Mouse (Mus musculus): ENCODE results near the gene Cdh13. TPM values are rescaled to one million over a fixed set of nuclear protein-coding genes. Genes with fewer than 3 reads are reported as not detected.

Cdh13 gene
- polyA plus RNA-seq, 1 experiment from 2014 or later = 50.0 TPM

GRCm38 (mm10) chr8:118350136-118350535 is 66.6 kb downstream of the Cdh13 start:
- no peak overlapping the region for H3K4me2 ChIP-seq
- H3K27me3 ChIP-seq (replicated peaks) = no peaks in the 10 kb centered on the region
- 38% methylated on average over 7 of the region's 7 CpGs for WGBS
- peaks cover 10% of the 10 kb centered on the region for H3K4me1 ChIP-seq
- H3K36me3 ChIP-seq = no peaks in the 10 kb centered on the region
- H3K9me3 ChIP-seq = no peaks in the 10 kb centered on the region; the same call in 1 of the 2 replicates
- no peak overlapping the region for H3K27ac ChIP-seq (replicated peaks)
- no peak for ATAC-seq (ENCODE audit: extremely low read depth, insufficient number of reproducible peaks, low FRiP score, low TSS enrichment)
- H3K4me3 ChIP-seq = no peak overlapping the region
- no peak overlapping the region for H3K9ac ChIP-seq

GRCm38 (mm10) chr8:118353022-118353421 is 69.5 kb downstream of the Cdh13 start:
- 69% methylated on average over 4 of the region's 4 CpGs for WGBS
- no peak overlapping the region for H3K9ac ChIP-seq
- H3K27me3 ChIP-seq (replicated peaks) = no peaks in the 10 kb centered on the region
- 0 out of 2 replicates have a peak, but pooled peaks cover 5% of the 10 kb centered on the region for H3K4me1 ChIP-seq
- no peaks in the 10 kb centered on the region for H3K36me3 ChIP-seq
- no peaks in the 10 kb centered on the region; the same call in 1 of the 2 replicates for H3K9me3 ChIP-seq
- H3K27ac ChIP-seq (replicated peaks) = no peak overlapping the region
- no peak overlapping the region for H3K4me2 ChIP-seq
- no peak overlapping the region for H3K4me3 ChIP-seq
- ATAC-seq (ENCODE audit: extremely low read depth, insufficient number of reproducible peaks, low FRiP score, low TSS enrichment) = no peak

DNA sequence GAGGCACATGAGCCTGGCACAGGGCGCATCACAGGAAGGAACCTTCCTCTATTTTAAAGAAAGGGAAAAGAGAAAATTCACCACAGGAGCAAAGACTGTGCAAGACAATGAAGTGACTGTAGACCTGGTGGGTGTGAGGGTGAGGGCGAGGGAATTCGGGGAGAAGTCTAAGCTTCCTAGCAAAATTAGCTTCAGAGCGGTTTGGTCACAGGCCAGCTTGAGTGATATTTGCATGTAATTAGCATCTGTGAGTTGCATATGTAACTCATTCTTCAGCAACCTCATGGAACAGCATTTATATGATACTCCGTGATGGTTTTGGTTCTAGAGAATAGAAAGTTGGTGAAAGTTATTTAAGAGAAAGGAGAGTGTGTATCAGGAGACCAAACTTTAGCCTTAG is 73.5 kb downstream of the Cdh13 start:
- H3K9ac ChIP-seq = no peak overlapping the region
- H3K4me1 ChIP-seq = no peaks in the 10 kb centered on the region
- H3K27me3 ChIP-seq (replicated peaks) = no peaks in the 10 kb centered on the region
- H3K9me3 ChIP-seq = no peaks in the 10 kb centered on the region; the same call in 1 of the 2 replicates
- 85% methylated on average over 5 of the region's 5 CpGs for WGBS
- H3K27ac ChIP-seq (replicated peaks) = no peak overlapping the region
- H3K36me3 ChIP-seq = no peaks in the 10 kb centered on the region
- H3K4me2 ChIP-seq = no peak overlapping the region
- no peak overlapping the region for H3K4me3 ChIP-seq
- ATAC-seq (ENCODE audit: extremely low read depth, insufficient number of reproducible peaks, low FRiP score, low TSS enrichment) = no peak

DNA sequence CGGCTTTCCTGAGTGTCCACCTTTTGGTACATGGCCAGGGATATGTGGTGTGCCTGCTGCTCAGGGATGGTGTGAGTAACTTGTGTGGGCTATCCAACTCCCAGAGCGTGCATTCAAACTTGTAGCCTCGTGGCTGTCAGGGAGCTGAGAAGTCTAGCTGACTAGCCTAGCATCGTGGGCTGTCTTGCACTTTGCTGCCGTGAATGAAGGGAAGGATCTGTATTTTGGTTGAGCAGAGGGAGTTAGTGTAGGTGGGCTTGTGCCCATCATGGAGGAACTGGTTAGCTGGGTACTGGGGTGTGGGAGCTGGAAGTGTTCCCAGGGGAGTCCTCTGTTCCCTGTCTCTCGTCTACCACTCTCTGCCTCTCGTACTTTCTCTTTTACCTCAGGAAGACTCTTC is 74.1 kb downstream of the Cdh13 start:
- no peaks in the 10 kb centered on the region; the same call in 1 of the 2 replicates for H3K9me3 ChIP-seq
- no peak overlapping the region for H3K27ac ChIP-seq (replicated peaks)
- no peaks in the 10 kb centered on the region for H3K27me3 ChIP-seq (replicated peaks)
- no peak overlapping the region for H3K9ac ChIP-seq
- ATAC-seq (ENCODE audit: extremely low read depth, insufficient number of reproducible peaks, low FRiP score, low TSS enrichment) = no peak
- 80% methylated on average over 7 of the region's 7 CpGs for WGBS
- H3K4me1 ChIP-seq = no peaks in the 10 kb centered on the region
- no peak overlapping the region for H3K4me3 ChIP-seq
- no peak overlapping the region for H3K4me2 ChIP-seq
- H3K36me3 ChIP-seq = no peaks in the 10 kb centered on the region

DNA sequence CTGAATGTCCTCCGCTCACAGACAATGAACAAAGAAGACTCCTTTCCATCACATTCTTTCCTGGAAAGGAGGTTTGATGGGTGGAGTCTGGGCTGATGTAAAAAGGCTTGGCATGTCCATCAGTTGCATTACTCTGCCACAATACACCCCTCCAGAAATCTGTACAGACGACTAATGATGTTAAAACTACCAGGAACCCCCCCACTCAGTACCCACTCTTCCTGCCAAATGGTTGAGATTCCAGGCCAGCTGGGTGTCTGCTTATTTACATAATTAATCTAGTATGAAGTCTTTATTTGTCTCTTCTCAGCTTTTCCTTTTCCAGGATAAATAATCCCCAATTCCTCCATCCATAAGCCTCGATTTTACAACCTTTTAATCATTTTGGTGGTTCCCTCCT is 80.2 kb downstream of the Cdh13 start:
- Histone ChIP-seq H3K4me2 (no peak overlapping the region), H3K4me1 (peaks cover 11% of the 10 kb centered on the region), H3K27me3 (replicated peaks) (no peaks in the 10 kb centered on the region), H3K4me3 (no peak overlapping the region), H3K27ac (replicated peaks) (no peak overlapping the region), H3K9ac (no peak overlapping the region), H3K36me3 (no peaks in the 10 kb centered on the region), H3K9me3 (no peaks in the 10 kb centered on the region)
- ATAC-seq (ENCODE audit: extremely low read depth, insufficient number of reproducible peaks, low FRiP score, low TSS enrichment) = no peak
- 65% methylated on average over 3 of the region's 3 CpGs for WGBS

DNA sequence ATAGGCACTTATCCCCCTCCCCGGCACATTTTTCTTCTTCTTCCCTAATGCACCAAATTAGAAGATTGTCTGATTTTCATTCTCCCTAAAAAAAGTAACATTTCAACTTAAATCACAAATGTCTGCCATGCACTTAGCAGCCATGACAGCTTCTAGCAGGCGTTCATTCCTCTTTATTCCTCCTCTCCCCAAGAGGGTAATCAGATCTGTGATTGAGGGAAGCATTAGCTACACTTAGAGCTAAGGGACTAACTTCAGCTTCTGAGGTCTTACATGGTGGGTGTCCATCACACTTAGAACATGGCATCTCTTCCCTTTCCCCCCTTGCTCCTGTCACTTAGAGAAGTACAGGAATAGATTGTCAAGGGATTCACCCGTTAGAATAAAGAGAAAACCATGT is 89.6 kb downstream of the Cdh13 start:
- WGBS = 72% methylated on average over 3 of the region's 3 CpGs
- Histone ChIP-seq H3K4me3 (no peak overlapping the region), H3K4me2 (no peak overlapping the region), H3K4me1 (peaks cover 44% of the 10 kb centered on the region), H3K9ac (no peak overlapping the region), H3K27me3 (replicated peaks) (no peaks in the 10 kb centered on the region), H3K9me3 (no peaks in the 10 kb centered on the region), H3K36me3 (no peaks in the 10 kb centered on the region), H3K27ac (replicated peaks) (no peak overlapping the region)
- no peak for ATAC-seq (ENCODE audit: extremely low read depth, insufficient number of reproducible peaks, low FRiP score, low TSS enrichment)

GRCm38 (mm10) chr8:118374738-118375137 is 91.2 kb downstream of the Cdh13 start:
- Histone ChIP-seq H3K4me2 (no peak overlapping the region), H3K9ac (no peak overlapping the region), H3K27ac (replicated peaks) (no peak overlapping the region), H3K9me3 (no peaks in the 10 kb centered on the region), H3K4me3 (no peak overlapping the region), H3K36me3 (no peaks in the 10 kb centered on the region), H3K4me1 (peaks cover 60% of the 10 kb centered on the region), H3K27me3 (replicated peaks) (no peaks in the 10 kb centered on the region)
- no peak for ATAC-seq (ENCODE audit: extremely low read depth, insufficient number of reproducible peaks, low FRiP score, low TSS enrichment)
- WGBS = 52% methylated on average over 6 of the region's 6 CpGs

DNA sequence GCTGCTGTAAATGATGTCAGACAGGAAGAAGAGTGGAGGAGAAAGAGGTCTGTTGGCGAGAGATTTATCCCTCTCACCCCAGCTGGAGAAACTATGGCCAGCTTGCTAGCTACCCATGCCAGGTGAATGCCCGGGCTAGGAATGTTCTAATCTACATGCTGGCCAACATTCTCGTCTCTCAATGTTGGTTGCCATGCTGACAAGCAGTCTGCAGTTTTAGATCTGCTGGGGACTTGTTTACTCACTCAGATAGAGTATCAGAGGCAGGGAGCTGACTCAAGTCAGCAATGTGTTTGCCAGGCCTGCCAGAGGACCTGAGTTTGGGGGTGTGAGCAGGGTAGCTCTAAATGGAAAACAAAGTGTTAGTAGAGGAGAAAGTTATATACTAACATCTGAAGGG is 93.3 kb downstream of the Cdh13 start:
- H3K27ac ChIP-seq (replicated peaks) = peak overlapping the region; percentile 59; the same call in 1 of the 2 replicates
- no peaks in the 10 kb centered on the region for H3K9me3 ChIP-seq
- no peaks in the 10 kb centered on the region for H3K36me3 ChIP-seq
- no peak overlapping the region for H3K4me2 ChIP-seq
- H3K9ac ChIP-seq = no peak overlapping the region
- H3K4me1 ChIP-seq = peaks cover 67% of the 10 kb centered on the region
- H3K27me3 ChIP-seq (replicated peaks) = no peaks in the 10 kb centered on the region
- WGBS = 25% methylated on average over 3 of the region's 3 CpGs
- H3K4me3 ChIP-seq = no peak overlapping the region
- no peak for ATAC-seq (ENCODE audit: extremely low read depth, insufficient number of reproducible peaks, low FRiP score, low TSS enrichment)

- Histone ChIP-seq H3K9ac (peak overlapping the region; percentile 37; the same call in 1 of the 2 replicates), H3K4me2 (peak overlapping the region; percentile 49), H3K27me3 (replicated peaks) (no peaks in the 10 kb centered on the region), H3K9me3 (no peaks in the 10 kb centered on the region), H3K36me3 (no peaks in the 10 kb centered on the region), H3K4me1 (peaks cover 66% of the 10 kb centered on the region), H3K27ac (replicated peaks) (peak overlapping the region; percentile 88), H3K4me3 (no peak overlapping the region)
- 37% methylated on average over 8 of the region's 8 CpGs for WGBS
- no peak for ATAC-seq (ENCODE audit: extremely low read depth, insufficient number of reproducible peaks, low FRiP score, low TSS enrichment)
Measured at GRCm38 (mm10) chr8:118378985-118379384, 95.5 kb downstream of the Cdh13 start.

GRCm38 (mm10) chr8:118379657-118380056 is 96.1 kb downstream of the Cdh13 start:
- no peak for ATAC-seq (ENCODE audit: extremely low read depth, insufficient number of reproducible peaks, low FRiP score, low TSS enrichment)
- Histone ChIP-seq H3K27ac (replicated peaks) (peak overlapping the region; percentile 88), H3K9me3 (no peaks in the 10 kb centered on the region), H3K9ac (peak overlapping the region; percentile 34; the same call in 1 of the 2 replicates), H3K4me2 (peak overlapping the region; percentile 49), H3K4me1 (peaks cover 59% of the 10 kb centered on the region), H3K36me3 (no peaks in the 10 kb centered on the region), H3K27me3 (replicated peaks) (no peaks in the 10 kb centered on the region), H3K4me3 (no peak overlapping the region)
- 63% methylated on average over 3 of the region's 3 CpGs for WGBS

- Histone ChIP-seq H3K36me3 (no peaks in the 10 kb centered on the region), H3K9ac (peak overlapping the region; percentile 34; the same call in 1 of the 2 replicates), H3K4me3 (no peak overlapping the region), H3K4me2 (no peak overlapping the region; the same call in 1 of the 2 replicates), H3K4me1 (peaks cover 58% of the 10 kb centered on the region), H3K27me3 (replicated peaks) (no peaks in the 10 kb centered on the region), H3K9me3 (no peaks in the 10 kb centered on the region), H3K27ac (replicated peaks) (peak overlapping the region; percentile 88)
- no peak for ATAC-seq (ENCODE audit: extremely low read depth, insufficient number of reproducible peaks, low FRiP score, low TSS enrichment)
- WGBS = 50% methylated on average over 8 of the region's 8 CpGs
Measured at GRCm38 (mm10) chr8:118380058-118380457, 96.5 kb downstream of the Cdh13 start.

GRCm38 (mm10) chr8:118380782-118381181 is 97.2 kb downstream of the Cdh13 start:
- Histone ChIP-seq H3K4me1 (peaks cover 58% of the 10 kb centered on the region), H3K27ac (replicated peaks) (peak overlapping the region; percentile 88), H3K9me3 (no peaks in the 10 kb centered on the region), H3K4me3 (no peak overlapping the region), H3K36me3 (no peaks in the 10 kb centered on the region), H3K27me3 (replicated peaks) (no peaks in the 10 kb centered on the region), H3K9ac (no peak overlapping the region), H3K4me2 (peak overlapping the region; percentile 12; the same call in 1 of the 2 replicates)
- no peak for ATAC-seq (ENCODE audit: extremely low read depth, insufficient number of reproducible peaks, low FRiP score, low TSS enrichment)
- WGBS = 55% methylated on average over 9 of the region's 9 CpGs
